In the genomic region with DNA sequence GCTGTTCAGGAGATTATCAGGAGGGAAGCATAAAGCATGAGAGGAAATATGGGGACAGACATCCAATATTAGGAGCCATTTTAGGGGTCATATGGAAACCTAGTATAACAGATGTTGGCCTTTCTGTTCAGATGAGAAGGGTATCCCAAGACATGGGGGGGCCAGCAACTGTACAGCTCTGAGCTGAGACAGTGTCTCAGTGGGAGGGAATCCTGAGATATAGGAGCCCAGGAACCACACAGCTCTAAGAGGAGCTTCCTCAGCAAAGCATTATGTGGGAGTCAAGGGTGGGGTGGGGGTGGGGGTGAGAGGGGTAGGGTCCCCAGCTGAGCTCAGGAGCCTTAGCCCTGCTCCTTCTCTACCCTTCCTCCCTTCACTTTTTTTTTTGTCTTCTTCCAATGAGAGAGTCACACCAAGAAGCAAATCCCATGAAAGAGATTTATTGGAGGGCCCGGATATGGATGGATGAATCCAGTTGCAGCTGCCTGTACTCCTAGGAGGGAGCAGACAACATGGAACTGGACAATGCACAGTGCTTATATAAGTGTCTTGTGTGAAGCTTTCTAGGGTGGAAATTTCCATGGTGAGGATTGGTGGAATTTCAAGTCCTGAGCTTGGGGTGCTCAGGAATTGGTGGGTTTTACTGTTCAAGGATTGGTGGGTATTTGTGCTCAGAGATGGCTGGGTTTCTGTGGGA, we compare ENCODE assay signal across 25 mouse cellular contexts.
"Had no signal": no experiment of that assay in that cellular context is flagged by ENCODE, and none has a peak within 500 bp of the region (broad histone marks: within the 10 kb centered on the region; RNA-seq: fewer than 3 reads in every experiment).

No protein-coding gene starts in this region.

- ATAC-seq: hindbrain, embryonic 16.5 days; inflammation-experienced regulatory T-cells, adult 6 months; intestine, embryonic 15.5 days; intestine, postnatal 0 days had no signal

- H3K9ac ChIP-seq: heart, embryonic 12.5 days; hindbrain, embryonic 12.5 days; hindbrain, embryonic 14.5 days; intestine, embryonic 15.5 days; limb, embryonic 12.5 days; liver, embryonic 13.5 days had no signal

- H3K36me3 ChIP-seq: heart, embryonic 10.5 days; heart, embryonic 12.5 days; hindbrain, embryonic 10.5 days; hindbrain, embryonic 12.5 days; intestine, embryonic 15.5 days; limb, embryonic 10.5 days; limb, embryonic 12.5 days; liver, embryonic 13.5 days had no signal

- H3K27ac ChIP-seq: gastrocnemius, adult 2 months; heart, embryonic 10.5 days; hindbrain, embryonic 10.5 days; hindbrain, embryonic 12.5 days; hindbrain, embryonic 14.5 days; intestine, embryonic 15.5 days; layer of hippocampus, adult 2 months; left cerebral cortex, adult 2 months; limb, embryonic 10.5 days; limb, embryonic 12.5 days; liver, embryonic 13.5 days had no signal

- H3K27me3 ChIP-seq: heart, embryonic 12.5 days; hindbrain, embryonic 12.5 days; intestine, embryonic 15.5 days; limb, embryonic 12.5 days; liver, embryonic 13.5 days had no signal

- DNase-seq: gastrocnemius, adult 2 months; gastrocnemius, postnatal 10 days; gastrocnemius, postnatal 25 days; heart, adult 18-20 months; heart, postnatal 10 days; heart, postnatal 4 days; kidney, adult 9 months; kidney, postnatal 25 days; kidney, postnatal 4 days; liver; liver, embryonic 13.5 days had no signal

- H3K9me3 ChIP-seq: heart, embryonic 10.5 days; heart, embryonic 12.5 days; hindbrain, embryonic 10.5 days; hindbrain, embryonic 12.5 days; intestine, embryonic 15.5 days; limb, embryonic 10.5 days; limb, embryonic 12.5 days; liver, embryonic 13.5 days had no signal

- H3K4me2 ChIP-seq: heart, embryonic 12.5 days; hindbrain, embryonic 12.5 days; hindbrain, embryonic 14.5 days; intestine, embryonic 15.5 days; limb, embryonic 12.5 days; liver, embryonic 11.5 days; liver, embryonic 13.5 days had no signal

- H3K4me1 ChIP-seq: heart, embryonic 10.5 days; heart, embryonic 12.5 days; hindbrain, embryonic 10.5 days; hindbrain, embryonic 12.5 days; intestine, embryonic 15.5 days; limb, embryonic 10.5 days; limb, embryonic 12.5 days; liver, embryonic 13.5 days had no signal

- H3K4me3 ChIP-seq: gastrocnemius, adult 2 months; heart, embryonic 10.5 days; heart, embryonic 12.5 days; hindbrain, embryonic 10.5 days; hindbrain, embryonic 12.5 days; intestine, embryonic 15.5 days; layer of hippocampus, adult 2 months; left cerebral cortex, adult 2 months; limb, embryonic 10.5 days; limb, embryonic 12.5 days; liver, embryonic 13.5 days had no signal
